Mouse (Mus musculus): Measurements from ENCODE around the gene Helq.
A peak's percentile ranks its signal among the peaks of the same experiment; 100 is the strongest.

Helq gene

GRCm38 (mm10) chr5:100779002-100779401 lies 19.4 kb downstream of the Helq start:
- no peak for DNase-seq (ENCODE audit: low read depth)

- no peak for DNase-seq (ENCODE audit: low read depth)
Measured at GRCm38 (mm10) chr5:100776900-100777299, 21.5 kb downstream of the Helq start.

GRCm38 (mm10) chr5:100775778-100776404 lies 22.5 kb downstream of the Helq start:
- DNase-seq (ENCODE audit: low read depth): no peak

GRCm38 (mm10) chr5:100771575-100771974 lies 26.8 kb downstream of the Helq start:
- no peak for DNase-seq (ENCODE audit: low read depth)

GRCm38 (mm10) chr5:100766026-100766425 lies 32.4 kb downstream of the Helq start:
- no peak for DNase-seq (ENCODE audit: low read depth)

- no peak for DNase-seq (ENCODE audit: low read depth)
Measured at GRCm38 (mm10) chr5:100761736-100762135, 36.7 kb downstream of the Helq start.

GRCm38 (mm10) chr5:100760049-100760663 lies 38.2 kb downstream of the Helq start:
- DNase-seq (ENCODE audit: low read depth): no peak

- no peak for DNase-seq (ENCODE audit: low read depth)
Measured at GRCm38 (mm10) chr5:100758121-100758520, 40.3 kb downstream of the Helq start.

- no peak for DNase-seq (ENCODE audit: low read depth)
Measured at GRCm38 (mm10) chr5:100753407-100753806, 45.0 kb downstream of the Helq start.

GRCm38 (mm10) chr5:100751655-100752054 lies 46.7 kb downstream of the Helq start:
- no peak for DNase-seq (ENCODE audit: low read depth)

- no peak for DNase-seq (ENCODE audit: low read depth)
Measured at GRCm38 (mm10) chr5:100750617-100751255, 47.7 kb downstream of the Helq start.

- no peak for DNase-seq (ENCODE audit: low read depth)
Measured at GRCm38 (mm10) chr5:100738802-100739201, 59.6 kb downstream of the Helq start.

- DNase-seq (ENCODE audit: low read depth): no peak
Measured at GRCm38 (mm10) chr5:100736919-100737318, 61.5 kb downstream of the Helq start.

GRCm38 (mm10) chr5:100734535-100734934 lies 63.9 kb downstream of the Helq start:
- DNase-seq (ENCODE audit: low read depth): no peak

GRCm38 (mm10) chr5:100728757-100729156 lies 69.6 kb downstream of the Helq start:
- DNase-seq (ENCODE audit: low read depth): peak; percentile 69

GRCm38 (mm10) chr5:100726001-100726400 lies 72.4 kb downstream of the Helq start:
- no peak for DNase-seq (ENCODE audit: low read depth)

GRCm38 (mm10) chr5:100719235-100720088 lies 78.9 kb downstream of the Helq start, which contains the start of gene Hpse:
Gene Hpse (minus strand): TSS chr5:100719716.
- DNase-seq (ENCODE audit: low read depth): peak; percentile 41

- no peak for DNase-seq (ENCODE audit: low read depth)
Measured at GRCm38 (mm10) chr5:100716762-100717161, 81.6 kb downstream of the Helq start.

All from naive thymus-derived CD4-positive, alpha-beta T cell, adult 2 months (primary cell).